ENCODE assay signal across 8 mouse cellular contexts in the genomic region with DNA sequence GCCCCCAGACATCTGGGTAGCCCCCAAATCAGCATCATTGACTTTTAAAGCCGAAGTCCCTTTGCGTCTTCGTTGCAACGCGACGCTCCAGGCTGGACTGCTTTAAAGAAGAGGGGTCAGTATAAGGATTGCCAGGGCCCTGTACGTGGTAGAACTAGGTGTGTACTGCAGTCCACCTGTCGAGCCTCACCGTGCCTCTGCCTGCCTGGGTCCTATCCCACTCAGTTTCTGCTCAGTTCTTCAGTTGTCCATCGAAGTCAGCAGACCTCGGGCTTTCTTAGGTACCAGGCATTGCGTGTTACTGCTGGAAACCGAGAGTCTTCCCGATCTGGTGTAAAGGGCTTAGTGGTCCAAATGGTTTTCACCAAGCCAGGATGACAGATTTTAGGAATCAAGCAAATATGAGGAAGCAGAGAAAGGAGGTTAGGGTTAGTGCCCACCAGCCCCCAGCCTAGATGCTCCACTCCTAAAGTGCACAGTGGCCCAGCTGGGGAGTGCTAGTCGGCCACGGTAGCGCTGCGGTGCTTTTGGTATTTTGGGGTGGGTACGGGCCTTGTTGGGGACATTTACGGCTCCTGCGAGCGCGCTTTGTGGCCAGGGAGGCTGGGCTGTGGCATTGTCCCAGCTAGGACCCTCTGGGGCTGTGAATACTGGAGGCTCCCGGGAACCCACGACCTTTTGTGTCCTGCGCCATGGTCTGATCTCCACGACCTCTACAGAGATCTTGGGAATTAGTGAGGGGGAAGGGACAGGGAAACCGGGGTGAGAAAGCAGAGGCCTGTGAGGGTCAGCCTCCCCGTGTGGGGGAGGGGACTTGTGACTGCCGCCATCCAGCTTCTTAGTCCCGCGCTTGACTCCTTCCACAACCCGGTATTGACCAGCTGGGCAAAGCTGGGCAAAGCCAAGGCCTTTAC.
DNase-seq lines count a peak whose midpoint lies in the region; ATAC-seq and TF ChIP-seq lines count a peak whose summit lies in the region.

No protein-coding gene starts in this region.

- H3K27ac ChIP-seq in cortical plate, adult 2 months (ENCODE audit: insufficient read depth, low read length), result peak overlapping the region; percentile 74
- peak overlapping the region; percentile 87 for H3K27ac ChIP-seq in forebrain, postnatal 0 days (ENCODE audit: low read depth, low read length)
- peak overlapping the region; percentile 99 for H3K27ac ChIP-seq in midbrain, embryonic 12.5 days (replicated peaks)

- peak overlapping the region; percentile 85 for H3K4me2 ChIP-seq in forebrain, postnatal 0 days (ENCODE audit: low read depth)
- H3K4me2 ChIP-seq in midbrain, embryonic 12.5 days (replicated peaks), result peak overlapping the region; percentile 67

- no peaks in the 10 kb centered on the region for H3K36me3 ChIP-seq in E14TG2a.4 (ENCODE audit: insufficient read depth, low read length)
- H3K36me3 ChIP-seq in forebrain, postnatal 0 days (ENCODE audit: insufficient read depth), result no peaks in the 10 kb centered on the region
- peaks cover 6% of the 10 kb centered on the region; the same call in 1 of the 2 replicates for H3K36me3 ChIP-seq in midbrain, embryonic 12.5 days

- 4% methylated on average over 33 of the region's 33 CpGs for WGBS in forebrain, postnatal 0 days
- under 1% methylated on average over 33 of the region's 33 CpGs for WGBS in midbrain, embryonic 12.5 days

- peaks cover 78% of the 10 kb centered on the region for H3K4me1 ChIP-seq in E14TG2a.4 (replicated peaks; ENCODE audit: low read depth, low read length)
- no peaks in the 10 kb centered on the region for H3K4me1 ChIP-seq in cortical plate, adult 2 months (ENCODE audit: control insufficient read depth, insufficient read depth, low read length)
- H3K4me1 ChIP-seq in forebrain, postnatal 0 days (ENCODE audit: insufficient read depth), result peaks cover 26% of the 10 kb centered on the region
- peaks cover 63% of the 10 kb centered on the region for H3K4me1 ChIP-seq in midbrain, embryonic 12.5 days

- TF ChIP-seq CTCF in E14TG2a.4 (conservative IDR thresholded peaks at IDR 0.05; ENCODE audit: low read length), result no peak
- TF ChIP-seq CTCF in cortical plate, adult 2 months (IDR thresholded peaks at IDR 0.05; ENCODE audit: extremely low read depth, insufficient read depth, low read length), result no peak
- no peak for TF ChIP-seq CTCF in forebrain, postnatal 0 days (IDR thresholded peaks at IDR 0.05; ENCODE audit: low read depth)

- peak; percentile 49 for DNase-seq in forebrain, postnatal 0 days
- no peak for DNase-seq in adrenal gland, adult 2 months
- DNase-seq in urinary bladder, postnatal 14 days (ENCODE audit: low spot score), result no peak
- no peak for DNase-seq in kidney, postnatal 25 days
- no peak for DNase-seq in adrenal gland, postnatal 10 days

- peaks cover 92% of the 10 kb centered on the region for H3K27me3 ChIP-seq in E14TG2a.4 (ENCODE audit: insufficient read depth, low read length)
- H3K27me3 ChIP-seq in forebrain, postnatal 0 days (ENCODE audit: insufficient read depth, low read length), result peaks cover 15% of the 10 kb centered on the region; the same call in 1 of the 2 replicates
- no peaks in the 10 kb centered on the region; the same call in 1 of the 2 replicates for H3K27me3 ChIP-seq in midbrain, embryonic 12.5 days

- peak overlapping the region; percentile 79; the same call in 1 of the 2 replicates for H3K4me3 ChIP-seq in E14TG2a.4 (replicated peaks; ENCODE audit: low read length)
- peak overlapping the region; percentile 80 for H3K4me3 ChIP-seq in cortical plate, adult 2 months (ENCODE audit: insufficient read depth, low read length)
- H3K4me3 ChIP-seq in forebrain, postnatal 0 days (ENCODE audit: low read depth, low read length), result peak overlapping the region; percentile 67
- H3K4me3 ChIP-seq in midbrain, embryonic 12.5 days, result peak overlapping the region; percentile 94

- H3K9me3 ChIP-seq in E14TG2a.4 (ENCODE audit: low read length), result no peaks in the 10 kb centered on the region
- H3K9me3 ChIP-seq in forebrain, postnatal 0 days (ENCODE audit: low read length), result no peaks in the 10 kb centered on the region
- no peaks in the 10 kb centered on the region for H3K9me3 ChIP-seq in midbrain, embryonic 12.5 days

- peak overlapping the region; percentile 80 for H3K9ac ChIP-seq in forebrain, postnatal 0 days
- H3K9ac ChIP-seq in midbrain, embryonic 12.5 days (replicated peaks), result peak overlapping the region; percentile 100

- no peak for TF ChIP-seq POLR2A in cortical plate, adult 2 months (IDR thresholded peaks at IDR 0.05; ENCODE audit: extremely low read depth, insufficient read depth, low read length)

- no peak for ATAC-seq in forebrain, postnatal 0 days
- ATAC-seq in midbrain, embryonic 12.5 days (ENCODE audit: low FRiP score, low read depth), result 0 out of 2 replicates have a peak, but pooled peaks have one; percentile 0
